Mouse (Mus musculus): ENCODE measurements around the gene Zfp366.

DNA sequence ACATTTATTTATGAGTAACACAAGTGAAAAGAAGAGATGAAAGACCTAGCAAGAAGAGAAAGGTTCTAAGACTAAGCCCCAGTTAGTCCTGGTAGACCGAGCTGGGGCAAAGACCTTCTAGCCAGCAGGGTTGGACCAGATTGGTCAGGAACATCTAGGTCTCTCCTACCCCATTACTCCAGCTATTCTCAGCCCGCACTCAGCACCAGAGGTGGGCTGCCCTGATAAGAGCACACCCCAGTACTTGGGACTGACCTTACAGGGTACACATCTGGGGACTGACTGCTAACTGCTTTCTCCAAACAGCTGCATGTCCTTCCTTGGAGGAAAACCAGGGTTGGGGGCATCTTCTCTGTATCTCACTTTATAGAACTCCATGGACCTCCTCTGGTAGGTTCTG is 66.2 kb downstream of the Zfp366 start:
- TF ChIP-seq POLR2A (IDR thresholded peaks at IDR 0.05; ENCODE audit: borderline replicate concordance, insufficient read depth, low read length): no peak
- no peak for TF ChIP-seq CTCF (IDR thresholded peaks at IDR 0.05; ENCODE audit: borderline replicate concordance, insufficient read depth, low read depth, low read length)

All from cerebellum, adult 2 months (tissue).